Mouse (Mus musculus): ENCODE results near the gene Cdc14a. TPM values are rescaled to one million over a fixed set of nuclear protein-coding genes. Genes with fewer than 3 reads are reported as not detected.

Gene Cdc14a
- polyA plus RNA-seq (2012; rRNA removed), result 1.5 and 2.0 TPM in 2 replicates

GRCm38 (mm10) chr3:116423353-116424159, at the start of gene Cdc14a:
TSS of gene Cdc14a (minus strand) at chr3:116424032.

GRCm38 (mm10) chr3:116253077-116253531, 170.7 kb downstream of the Cdc14a start, which contains the start of gene Gpr88:
TSS of gene Gpr88 (minus strand) at chr3:116253503.

Other genes starting within 250 kb of the Cdc14a start
- gene Gpr88, start 170.5 kb downstream of the Cdc14a start, polyA plus RNA-seq (2012; rRNA removed), result 0.68 and 1.2 TPM in 2 replicates
- 13.5 and 13.7 TPM in 2 replicates for gene Rtca, start 84.2 kb upstream of the Cdc14a start, polyA plus RNA-seq (2012; rRNA removed)
- 25.1 and 28.8 TPM in 2 replicates for gene Dbt, start 89.0 kb upstream of the Cdc14a start, polyA plus RNA-seq (2012; rRNA removed)
- 2.0 and 2.1 TPM in 2 replicates for gene Lrrc39, start 138.9 kb upstream of the Cdc14a start, polyA plus RNA-seq (2012; rRNA removed)
- 4.7 and 4.8 TPM in 2 replicates for gene Sass6, start 170.9 kb upstream of the Cdc14a start, polyA plus RNA-seq (2012; rRNA removed)
- 6.9 and 7.7 TPM in 2 replicates for gene Trmt13, start 190.6 kb upstream of the Cdc14a start, polyA plus RNA-seq (2012; rRNA removed)
- gene Mfsd14a, start 238.6 kb upstream of the Cdc14a start, polyA plus RNA-seq (2012; rRNA removed), result 19.7 and 19.8 TPM in 2 replicates

Data from liver, embryonic 18 days (tissue).